Mouse (Mus musculus) midbrain, postnatal 0 days (tissue): ENCODE data around the gene Wdr83. TPM values are rescaled to one million over a fixed set of nuclear protein-coding genes. Genes with fewer than 3 reads are reported as not detected.

Experiments used
- ATAC-seq: fragments of 200-750 bp; cut with Nextera tagmentation; 2 replicates; pipeline ENCODE4 v1.8.0; 2017; ENCODE audit warnings: moderate number of reproducible peaks, mild to moderate bottlenecking, moderate TSS enrichment, moderate library complexity; ENCODE audit not compliant: low FRiP score
- DNase-seq: peaks from one replicate; pipeline ENCODE4 v3.0.0-alpha.2; 2015; ENCODE audit warnings: low spot score
- H3K27ac ChIP-seq: fragments of 300-500 bp; sonication (generic); 2 replicates; pipeline ENCODE4 v1.5.1; 2014; ENCODE audit warnings: low read depth, mild to moderate bottlenecking, low read length, mixed read lengths
- H3K27me3 ChIP-seq: fragments of 300-500 bp; sonication (generic); 2 replicates; pipeline ENCODE4 v1.6.1; 2014; ENCODE audit warnings: low read length, control low read depth, mixed read lengths; ENCODE audit not compliant: insufficient read depth
- H3K36me3 ChIP-seq: fragments of 300-500 bp; sonication (generic); 2 replicates; pipeline ENCODE4 v1.6.1; 2014; ENCODE audit warnings: low read length, control low read depth, mixed read lengths; ENCODE audit not compliant: insufficient read depth
- H3K4me1 ChIP-seq: fragments of 300-500 bp; sonication (generic); 2 replicates; pipeline ENCODE4 v1.6.1; 2014; ENCODE audit warnings: mild to moderate bottlenecking, control low read depth, antibody characterized with exemption, low read length, mixed read lengths; ENCODE audit not compliant: insufficient read depth
- H3K4me2 ChIP-seq: fragments of 300-500 bp; sonication (generic); 2 replicates; pipeline ENCODE4 v1.6.1; 2014; ENCODE audit warnings: low read depth, mild to moderate bottlenecking, low read length, mixed read lengths; ENCODE audit not compliant: poor library complexity, severe bottlenecking
- H3K4me3 ChIP-seq: fragments of 300-500 bp; sonication (generic); 2 replicates; pipeline ENCODE4 v1.5.1; 2014; ENCODE audit warnings: low read depth, mild to moderate bottlenecking, low read length, moderate library complexity
- H3K9ac ChIP-seq: fragments of 300-500 bp; sonication (generic); replicated peaks from 2 replicates; pipeline ENCODE4 v1.6.1; 2014; ENCODE audit warnings: mild to moderate bottlenecking, low read length, moderate library complexity, mixed read lengths; ENCODE audit not compliant: poor library complexity, severe bottlenecking
- H3K9me3 ChIP-seq: fragments of 300-500 bp; sonication (generic); 2 replicates; pipeline ENCODE4 v1.6.1; 2016; ENCODE audit warnings: low read length, control low read depth
- CTCF ChIP-seq: IDR thresholded peaks from 2 replicates; pipeline ENCODE4 v1.5.1; 2016; ENCODE audit warnings: antibody characterized with exemption, mild to moderate bottlenecking
- WGBS: fragments of 180-500 bp; shearing (Covaris S2); extraction: QIAGEN DNeasy Blood & Tissue Kit; methylation state at CpG from one replicate; pipeline ENCODE4 v1.1.7; 2014; 5-methylcytosine and 5-hydroxymethylcytosine counted together
- polyA plus RNA-seq: library from polyadenylated mRNA; unstranded; fragments of >200 nt; fragmentation: Nextera tagmentation; extraction: Ambion mirVana; gene quantifications from 2 replicates; pipeline ENCODE4 v1.2.1, GENCODE M21; 2015
- total RNA-seq: library from RNA; depleted of rRNA; stranded (reverse); fragments of >200 nt; gene quantifications from 2 replicates; pipeline ENCODE4 v1.2.3, GENCODE M21; 2014

Gene Wdr83
- total and polyA plus RNA-seq, 2 experiments from 2014 or later, result 34.1 to 37.0 TPM

DNA sequence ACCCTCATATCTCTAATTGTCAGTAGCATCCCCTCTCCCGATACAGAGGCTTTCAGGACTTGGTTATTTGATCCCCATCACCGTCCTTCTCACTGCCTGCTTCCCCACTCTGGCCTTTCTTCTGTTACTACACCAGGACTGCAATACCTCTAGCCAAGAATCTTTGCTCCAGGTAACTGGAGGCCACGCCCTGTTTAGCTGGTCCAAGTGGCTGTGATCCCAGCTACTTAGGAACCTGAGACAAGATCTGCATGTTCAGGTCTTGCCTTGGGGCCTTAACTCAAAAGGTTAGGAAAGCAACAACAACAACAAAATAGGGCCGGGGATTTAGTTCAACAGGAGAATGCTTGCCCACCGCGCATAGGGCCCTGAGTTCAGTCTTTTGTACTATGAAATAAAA, 37.5 kb downstream of the Wdr83 start:
- Histone ChIP-seq H3K9ac (no peak overlapping the region), H3K4me2 (no peak overlapping the region), H3K4me3 (no peak overlapping the region), H3K9me3 (no peaks in the 10 kb centered on the region), H3K36me3 (peaks cover 47% of the 10 kb centered on the region), H3K27me3 (no peaks in the 10 kb centered on the region), H3K4me1 (peaks cover 1% of the 10 kb centered on the region; the same call in 1 of the 2 replicates), H3K27ac (no peak overlapping the region)
- WGBS, result 94% methylated on average over 6 of the region's 6 CpGs
- DNase-seq (no peak), ATAC-seq (no peak)
- TF ChIP-seq CTCF, result no peak

DNA sequence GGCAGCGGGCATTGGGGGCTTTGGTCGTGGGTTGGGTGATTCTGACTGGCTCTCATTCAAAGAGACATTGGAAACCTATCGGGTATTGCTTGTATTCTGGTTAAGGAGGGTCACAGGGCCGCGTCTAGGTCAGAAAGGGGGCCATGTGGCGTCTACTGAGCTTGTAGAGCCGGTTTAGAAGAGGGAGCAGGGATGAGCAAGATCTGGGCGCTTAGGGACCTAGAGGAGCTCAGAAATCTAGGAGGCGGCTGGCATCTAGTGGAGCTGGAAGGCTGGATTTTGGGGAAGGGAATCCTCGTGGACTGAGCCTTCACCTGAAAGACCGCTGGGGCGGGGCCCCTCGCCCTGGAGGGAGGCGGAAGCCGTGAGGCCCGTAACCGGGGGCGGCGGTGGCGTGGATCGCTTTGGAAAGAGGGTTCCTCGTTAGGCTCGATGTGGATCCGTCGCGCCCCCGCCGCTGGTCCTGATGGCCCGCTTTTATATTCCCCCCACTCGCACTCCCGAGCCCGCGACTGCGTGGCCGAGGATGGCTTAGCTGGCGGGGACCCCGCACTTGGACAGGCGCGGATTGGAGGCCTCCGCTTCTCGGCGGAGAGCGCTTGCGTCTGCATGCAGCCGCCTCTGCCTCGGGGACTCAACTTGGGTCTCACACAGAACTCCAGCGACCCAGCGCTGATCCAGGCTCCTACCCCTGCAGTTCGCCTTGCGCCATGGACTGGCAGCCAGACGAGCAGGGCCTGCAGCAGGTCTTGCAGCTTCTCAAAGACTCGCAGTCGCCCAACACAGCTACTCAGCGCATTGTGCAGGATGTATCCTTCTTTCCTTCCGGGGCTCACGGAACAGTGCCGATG, 43.2 kb downstream of the Wdr83 start:
- H3K4me3 ChIP-seq, result peak overlapping the region; percentile 88
- H3K9ac ChIP-seq, result peak overlapping the region; percentile 95
- H3K9me3 ChIP-seq, result no peaks in the 10 kb centered on the region
- H3K4me1 ChIP-seq, result peaks cover 5% of the 10 kb centered on the region; the same call in 1 of the 2 replicates
- peak overlapping the region; percentile 98 for H3K4me2 ChIP-seq
- TF ChIP-seq CTCF, result no peak
- WGBS, result under 1% methylated on average over 48 of the region's 57 CpGs
- peak; percentile 50 for DNase-seq
- peak overlapping the region; percentile 96 for H3K27ac ChIP-seq
- peaks cover 14% of the 10 kb centered on the region for H3K36me3 ChIP-seq
- no peak for ATAC-seq
- no peaks in the 10 kb centered on the region for H3K27me3 ChIP-seq

DNA sequence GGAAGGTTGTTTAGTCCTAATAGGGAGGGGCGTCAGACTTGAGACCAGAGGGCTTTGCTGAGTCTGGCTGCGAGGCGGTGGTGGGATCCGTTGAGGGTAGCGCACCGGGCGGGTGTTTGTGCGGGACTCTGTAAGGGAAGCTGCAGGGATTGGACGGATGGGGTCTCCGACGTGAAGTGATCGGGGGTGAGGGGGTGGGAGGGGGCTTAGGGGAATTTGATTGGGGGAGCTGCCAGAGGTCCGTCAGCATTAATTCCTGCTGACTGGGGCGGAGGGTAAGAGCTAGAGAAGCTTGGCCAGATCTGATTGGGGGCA, 43.8 kb downstream of the Wdr83 start:
- Histone ChIP-seq H3K27ac (peak overlapping the region; percentile 96), H3K36me3 (peaks cover 12% of the 10 kb centered on the region), H3K9ac (peak overlapping the region; percentile 95), H3K9me3 (no peaks in the 10 kb centered on the region), H3K27me3 (no peaks in the 10 kb centered on the region), H3K4me2 (peak overlapping the region; percentile 98), H3K4me3 (peak overlapping the region; percentile 88), H3K4me1 (peaks cover 5% of the 10 kb centered on the region; the same call in 1 of the 2 replicates)
- ATAC-seq (peak; percentile 73), DNase-seq (peak; percentile 62)
- WGBS, result 0% methylated on average over 13 of the region's 14 CpGs
- TF ChIP-seq CTCF, result no peak

DNA sequence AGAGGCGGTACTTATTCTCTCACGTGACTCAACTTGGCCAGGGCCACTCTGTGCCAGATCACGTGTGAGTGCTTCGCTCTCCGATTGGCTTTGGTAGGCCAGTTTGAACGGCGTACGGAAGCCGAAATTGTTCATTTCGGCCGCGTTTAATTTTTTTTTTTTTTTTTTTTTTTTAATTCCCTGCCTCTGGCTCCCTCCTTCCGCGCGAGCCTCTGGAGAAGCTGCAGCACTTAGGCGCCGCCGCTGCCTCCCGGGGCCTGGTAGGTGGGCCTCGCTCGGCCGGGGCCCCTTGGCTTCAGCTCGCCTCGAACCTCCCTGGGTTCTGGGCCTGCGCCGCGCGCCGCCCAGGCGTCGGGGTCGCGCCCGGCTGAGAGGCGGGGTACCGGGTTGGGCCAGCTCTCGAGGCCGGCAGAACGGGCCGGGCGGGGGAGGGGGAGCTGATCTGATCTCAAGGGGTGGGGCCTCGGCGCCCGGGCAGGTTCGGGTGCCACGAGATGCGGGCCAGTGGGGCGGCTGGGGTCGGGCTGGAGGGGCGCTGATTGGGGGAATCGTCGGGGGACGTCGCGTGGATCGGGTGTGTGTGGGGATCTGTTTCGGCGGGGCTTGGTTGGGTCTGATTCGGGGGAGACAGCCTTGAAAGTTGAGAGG, 44.3 kb downstream of the Wdr83 start, which contains the start of gene Tnpo2:
Tnpo2 (plus strand) TSS at position 198 of the 648 bp plus-strand sequence.
- WGBS, result under 1% methylated on average over 59 of the region's 59 CpGs
- ATAC-seq, result peak; percentile 93
- peak within 1 kb of the TSS; percentile 95 for H3K9ac ChIP-seq

DNA sequence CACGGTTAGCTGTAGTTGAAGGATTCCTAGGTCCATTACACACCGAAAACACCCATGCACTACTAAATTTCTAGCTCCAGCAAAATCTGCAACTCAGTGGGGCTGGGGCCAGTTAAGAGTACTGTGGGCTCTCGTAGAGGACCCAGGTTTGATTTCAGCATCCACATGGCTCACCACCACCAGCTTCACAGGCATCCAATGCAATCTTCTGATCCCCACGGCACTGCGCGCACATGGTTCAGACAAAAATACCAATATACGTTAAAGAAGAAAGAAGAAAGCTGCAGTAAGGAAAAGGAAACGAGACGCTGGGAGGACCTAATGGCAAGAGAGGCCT, 44.8 kb downstream of the Wdr83 start:
- peak overlapping the region; percentile 80 for H3K4me2 ChIP-seq
- 0% methylated on average over 9 of the region's 9 CpGs for WGBS
- peaks cover 17% of the 10 kb centered on the region for H3K36me3 ChIP-seq
- peak overlapping the region; percentile 88 for H3K4me3 ChIP-seq
- H3K27me3 ChIP-seq, result no peaks in the 10 kb centered on the region
- no peak for TF ChIP-seq CTCF
- no peaks in the 10 kb centered on the region for H3K9me3 ChIP-seq
- DNase-seq, result no peak
- H3K27ac ChIP-seq, result peak overlapping the region; percentile 96
- H3K9ac ChIP-seq, result peak overlapping the region; percentile 95
- peak; percentile 41; the same call in 1 of the 2 replicates for ATAC-seq
- H3K4me1 ChIP-seq, result peaks cover 5% of the 10 kb centered on the region; the same call in 1 of the 2 replicates

More for the DNA sequence above, 44.3 kb downstream of the Wdr83 start, which contains the start of gene Tnpo2:
- peaks cover 13% of the 10 kb centered on the region for H3K36me3 ChIP-seq
- H3K27me3 ChIP-seq, result no peaks in the 10 kb centered on the region
- TF ChIP-seq CTCF, result no peak
- no peaks in the 10 kb centered on the region for H3K9me3 ChIP-seq
- peak within 1 kb of the TSS; percentile 98 for H3K4me2 ChIP-seq
- H3K4me3 ChIP-seq, result peak within 1 kb of the TSS; percentile 88
- peak within 1 kb of the TSS; percentile 96 for H3K27ac ChIP-seq
- peak; percentile 99 for DNase-seq
- H3K4me1 ChIP-seq, result peaks cover 5% of the 10 kb centered on the region; the same call in 1 of the 2 replicates
